Mouse (Mus musculus) ES-E14 (cell line): ENCODE results near the gene Herpud1.

Experiments used
- CHD2 ChIP-seq: IDR thresholded peaks from 2 replicates; pipeline ENCODE4 v1.6.1; 2014; ENCODE audit warnings: mild to moderate bottlenecking, low read depth, low read length, inconsistent platforms
- ZC3H11A ChIP-seq: IDR thresholded peaks from 2 replicates; pipeline ENCODE4 v1.6.1; 2012; ENCODE audit warnings: low read depth, mild to moderate bottlenecking, inconsistent platforms, low read length, borderline replicate concordance
- ZNF384 ChIP-seq: IDR thresholded peaks from 2 replicates; pipeline ENCODE4 v1.6.1; 2012; ENCODE audit warnings: low read depth, low read length, inconsistent platforms

DNA sequence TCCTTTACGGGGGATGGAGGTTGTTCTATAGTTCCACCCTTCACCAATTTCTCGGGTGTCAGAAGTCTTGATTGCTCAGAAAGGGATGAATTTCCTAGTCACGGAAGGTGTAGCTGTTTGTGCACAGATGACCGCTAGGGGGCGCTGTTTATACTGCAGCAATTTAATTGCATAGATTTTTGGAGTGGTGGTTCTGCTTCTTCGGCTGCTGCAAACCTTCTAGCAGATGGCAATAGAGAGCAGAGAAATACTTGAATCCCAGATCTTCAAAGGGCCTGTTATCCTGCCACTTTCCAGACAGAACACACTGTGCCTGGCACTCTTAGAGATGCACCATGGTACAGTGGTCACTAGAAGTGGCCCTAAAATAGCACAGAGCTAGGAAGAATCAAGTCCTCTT, 42.9 kb upstream of the Herpud1 start:
- TF ChIP-seq ZC3H11A: no peak
- TF ChIP-seq CHD2: no peak
- TF ChIP-seq ZNF384: no peak
